Mouse (Mus musculus) spleen, adult 2 months (tissue): ENCODE results near the gene Gfod1.

Experiments used
- CTCF ChIP-seq: fragments of 200-500 bp; IDR thresholded peaks from 2 replicates; pipeline ENCODE4 v1.5.1; 2011; ENCODE audit warnings: mild to moderate bottlenecking, inconsistent platforms; ENCODE audit not compliant: insufficient read depth, insufficient read length, insufficient replicate concordance; ENCODE audit errors: extremely low read depth
- POLR2A ChIP-seq: fragments of 200-500 bp; IDR thresholded peaks from 2 replicates; pipeline ENCODE4 v1.6.1; 2011; ENCODE audit warnings: low read depth, low read length, inconsistent platforms

GRCm38 (mm10) chr13:43253526-43253925 is 50.4 kb downstream of the Gfod1 start:
- no peak for TF ChIP-seq CTCF
- no peak for TF ChIP-seq POLR2A
